Mouse (Mus musculus): Measurements from ENCODE around the gene Armh1. TPM values are rescaled to one million over a fixed set of nuclear protein-coding genes. Genes with fewer than 3 reads are reported as not detected.

Gene Armh1
- polyA plus RNA-seq (2016; fragmentation: Nextera tagmentation; extraction: Ambion mirVana) = 0.26 and 0.65 TPM in 2 replicates

DNA sequence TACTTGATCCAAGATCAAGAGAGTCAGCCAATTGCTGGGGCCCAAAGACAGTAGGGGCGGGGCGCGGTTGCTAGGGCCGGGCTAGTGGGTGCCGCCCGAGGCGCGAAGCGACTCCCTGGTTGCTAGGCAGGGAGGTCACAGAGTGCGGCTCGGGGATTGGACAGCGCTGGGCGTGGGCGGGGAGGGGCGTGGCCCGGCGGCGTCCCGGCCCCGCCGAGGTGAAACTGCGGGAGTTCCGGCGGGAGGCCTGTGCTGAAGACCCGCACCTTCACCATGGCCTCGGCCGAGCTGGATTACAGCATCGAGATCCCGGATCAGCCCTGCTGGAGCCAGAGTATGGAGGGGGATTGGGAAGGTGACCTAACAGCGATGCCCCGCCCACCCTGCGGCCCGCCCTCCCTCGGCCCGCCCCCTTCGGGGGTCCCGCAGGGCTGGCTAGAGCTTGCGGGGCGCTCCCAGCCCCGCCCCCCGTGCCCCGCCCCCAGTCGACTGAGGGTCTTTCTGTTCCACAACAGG is at the start of gene Armh1, which contains the start of gene Tmem53:
Gene Armh1, minus strand, starts transcription at position 325 of the 516 bp plus-strand sequence.
Gene Tmem53, plus strand, starts transcription at position 151 of the 516 bp plus-strand sequence.
- Histone ChIP-seq H3K27me3 (no peaks in the 10 kb centered on the region), H3K4me2 (peak within 1 kb of the TSS; percentile 65), H3K9me3 (no peaks in the 10 kb centered on the region), H3K36me3 (no peaks in the 10 kb centered on the region), H3K4me3 (replicated peaks) (peak within 1 kb of the TSS; percentile 63), H3K9ac (replicated peaks) (peak within 1 kb of the TSS; percentile 60), H3K4me1 (replicated peaks) (peaks cover 31% of the 10 kb centered on the region), H3K27ac (peak within 1 kb of the TSS; percentile 84)
- ATAC-seq (ENCODE audit: insufficient number of reproducible peaks, insufficient read depth, low FRiP score, low TSS enrichment, low read depth) = peak; percentile 98
- 0% methylated on average over 41 of the region's 43 CpGs for WGBS

DNA sequence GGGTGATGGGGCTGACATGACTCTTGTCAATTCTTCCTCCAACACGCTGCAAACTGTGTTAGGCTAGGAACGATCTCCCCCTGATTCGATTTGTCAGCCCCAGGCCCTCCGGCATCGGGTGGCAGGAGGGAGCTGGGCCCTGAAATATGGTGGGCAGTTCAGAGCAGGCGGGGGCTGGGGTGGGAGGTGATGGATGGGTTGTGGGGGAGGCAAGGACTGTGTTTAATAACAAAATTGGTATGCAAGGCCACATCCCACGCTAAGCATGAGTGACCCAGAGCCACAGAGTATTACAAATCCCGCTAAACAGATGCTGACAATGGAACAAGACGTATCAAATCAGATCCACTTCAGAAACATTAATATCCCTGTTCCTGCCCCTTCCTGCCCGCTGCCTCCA is 48.0 kb upstream of the Armh1 start:
- Histone ChIP-seq H3K4me3 (replicated peaks) (no peak overlapping the region), H3K9ac (replicated peaks) (no peak overlapping the region), H3K36me3 (peaks cover 5% of the 10 kb centered on the region; the same call in 1 of the 2 replicates), H3K4me2 (no peak overlapping the region), H3K9me3 (no peaks in the 10 kb centered on the region), H3K27me3 (peaks cover 68% of the 10 kb centered on the region), H3K27ac (no peak overlapping the region), H3K4me1 (replicated peaks) (peaks cover 29% of the 10 kb centered on the region)
- no peak for ATAC-seq (ENCODE audit: insufficient number of reproducible peaks, insufficient read depth, low FRiP score, low TSS enrichment, low read depth)
- 73% methylated on average over 10 of the region's 10 CpGs for WGBS

DNA sequence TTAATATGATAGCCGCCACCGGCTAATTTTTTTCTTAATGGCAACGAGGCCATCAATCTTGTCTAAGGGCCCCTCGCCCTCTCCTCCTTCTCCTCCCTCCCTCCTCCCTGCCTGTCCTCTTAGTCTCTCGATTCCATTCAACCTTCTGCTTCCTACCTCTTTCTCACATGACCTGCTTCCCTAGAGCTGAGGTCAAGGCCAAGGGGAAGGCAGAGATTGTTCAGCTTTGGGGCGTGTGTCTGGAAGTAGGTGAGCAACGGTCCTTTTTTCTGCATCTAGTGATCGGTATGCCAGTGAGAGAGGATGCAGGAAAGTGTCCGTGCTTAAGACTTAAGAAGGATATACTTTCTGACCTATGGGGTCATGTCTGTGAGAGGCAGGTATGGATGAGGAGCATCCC is 45.9 kb upstream of the Armh1 start:
- Histone ChIP-seq H3K4me1 (replicated peaks) (peaks cover 11% of the 10 kb centered on the region), H3K4me2 (no peak overlapping the region), H3K27me3 (peaks cover 47% of the 10 kb centered on the region), H3K4me3 (replicated peaks) (no peak overlapping the region), H3K9ac (replicated peaks) (no peak overlapping the region), H3K36me3 (peaks cover 5% of the 10 kb centered on the region; the same call in 1 of the 2 replicates), H3K9me3 (no peaks in the 10 kb centered on the region), H3K27ac (no peak overlapping the region)
- WGBS = 65% methylated on average over 9 of the region's 9 CpGs
- no peak for ATAC-seq (ENCODE audit: insufficient number of reproducible peaks, insufficient read depth, low FRiP score, low TSS enrichment, low read depth)

DNA sequence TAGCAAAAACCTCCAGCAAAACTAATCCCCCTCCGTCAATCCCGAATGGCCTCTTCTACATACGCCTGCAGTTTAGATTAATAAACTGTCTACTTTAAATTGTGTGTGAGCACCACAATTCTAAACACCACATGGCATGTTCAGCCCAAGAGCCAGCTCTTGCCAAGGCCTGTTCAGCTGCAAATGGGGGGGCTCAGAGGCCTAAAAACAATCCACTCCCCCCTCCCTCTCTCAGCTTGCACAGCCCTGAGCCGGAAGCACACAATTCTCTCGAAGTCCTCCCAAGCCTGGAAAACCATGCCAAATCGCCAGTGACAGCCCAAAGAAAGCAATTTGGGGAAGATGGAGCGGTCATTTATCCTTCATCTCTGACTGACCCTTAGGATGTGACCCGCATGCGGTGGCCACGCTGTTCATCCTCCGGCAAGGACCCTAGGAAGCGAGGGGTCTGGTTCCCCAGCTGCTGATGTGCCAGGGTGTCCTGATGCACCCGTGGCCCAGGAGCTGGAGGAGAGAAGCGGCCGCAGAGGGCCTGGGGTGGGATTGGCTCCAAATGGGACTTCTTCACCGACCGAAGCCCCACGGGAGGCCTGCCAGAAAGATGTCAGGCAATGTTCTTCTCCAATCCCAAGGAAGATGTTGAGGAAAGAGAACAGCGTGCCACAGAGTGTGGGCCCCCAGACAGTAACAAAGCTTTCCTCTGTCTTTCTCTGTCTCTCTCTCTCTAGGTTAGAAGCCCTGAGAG is 45.1 kb upstream of the Armh1 start:
- Histone ChIP-seq H3K4me2 (no peak overlapping the region), H3K27ac (no peak overlapping the region), H3K36me3 (peaks cover 5% of the 10 kb centered on the region; the same call in 1 of the 2 replicates), H3K9me3 (no peaks in the 10 kb centered on the region), H3K9ac (replicated peaks) (no peak overlapping the region), H3K4me3 (replicated peaks) (no peak overlapping the region), H3K27me3 (peaks cover 39% of the 10 kb centered on the region), H3K4me1 (replicated peaks) (peaks cover 4% of the 10 kb centered on the region; the same call in 1 of the 2 replicates)
- 73% methylated on average over 19 of the region's 19 CpGs for WGBS
- no peak for ATAC-seq (ENCODE audit: insufficient number of reproducible peaks, insufficient read depth, low FRiP score, low TSS enrichment, low read depth)

DNA sequence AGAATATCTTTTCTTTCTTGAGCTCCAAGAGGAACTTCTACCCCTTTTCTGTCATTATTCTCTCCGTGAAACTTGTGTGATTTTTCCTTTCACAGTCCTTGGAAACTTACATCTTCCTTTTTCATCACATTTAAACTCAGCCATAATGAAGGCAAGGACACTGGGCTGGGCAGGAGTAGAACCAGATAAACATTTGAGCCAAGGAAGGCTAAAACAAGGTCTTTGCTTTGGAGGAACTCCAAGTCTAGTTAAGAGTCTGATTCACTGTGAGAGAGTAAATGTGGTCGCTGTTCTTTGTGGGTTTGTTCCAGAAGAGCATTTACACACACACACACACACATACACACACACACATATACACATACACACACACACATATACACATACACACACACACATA is 39.8 kb upstream of the Armh1 start:
- H3K9ac ChIP-seq (replicated peaks) = no peak overlapping the region
- no peak overlapping the region for H3K4me3 ChIP-seq (replicated peaks)
- peaks cover 18% of the 10 kb centered on the region; the same call in 1 of the 2 replicates for H3K4me1 ChIP-seq (replicated peaks)
- H3K9me3 ChIP-seq = no peaks in the 10 kb centered on the region
- no peak for ATAC-seq (ENCODE audit: insufficient number of reproducible peaks, insufficient read depth, low FRiP score, low TSS enrichment, low read depth)
- H3K36me3 ChIP-seq = peaks cover 21% of the 10 kb centered on the region
- 87% methylated on average over 2 of the region's 2 CpGs for WGBS
- no peak overlapping the region for H3K4me2 ChIP-seq
- peaks cover 4% of the 10 kb centered on the region; the same call in 1 of the 2 replicates for H3K27me3 ChIP-seq
- H3K27ac ChIP-seq = no peak overlapping the region

DNA sequence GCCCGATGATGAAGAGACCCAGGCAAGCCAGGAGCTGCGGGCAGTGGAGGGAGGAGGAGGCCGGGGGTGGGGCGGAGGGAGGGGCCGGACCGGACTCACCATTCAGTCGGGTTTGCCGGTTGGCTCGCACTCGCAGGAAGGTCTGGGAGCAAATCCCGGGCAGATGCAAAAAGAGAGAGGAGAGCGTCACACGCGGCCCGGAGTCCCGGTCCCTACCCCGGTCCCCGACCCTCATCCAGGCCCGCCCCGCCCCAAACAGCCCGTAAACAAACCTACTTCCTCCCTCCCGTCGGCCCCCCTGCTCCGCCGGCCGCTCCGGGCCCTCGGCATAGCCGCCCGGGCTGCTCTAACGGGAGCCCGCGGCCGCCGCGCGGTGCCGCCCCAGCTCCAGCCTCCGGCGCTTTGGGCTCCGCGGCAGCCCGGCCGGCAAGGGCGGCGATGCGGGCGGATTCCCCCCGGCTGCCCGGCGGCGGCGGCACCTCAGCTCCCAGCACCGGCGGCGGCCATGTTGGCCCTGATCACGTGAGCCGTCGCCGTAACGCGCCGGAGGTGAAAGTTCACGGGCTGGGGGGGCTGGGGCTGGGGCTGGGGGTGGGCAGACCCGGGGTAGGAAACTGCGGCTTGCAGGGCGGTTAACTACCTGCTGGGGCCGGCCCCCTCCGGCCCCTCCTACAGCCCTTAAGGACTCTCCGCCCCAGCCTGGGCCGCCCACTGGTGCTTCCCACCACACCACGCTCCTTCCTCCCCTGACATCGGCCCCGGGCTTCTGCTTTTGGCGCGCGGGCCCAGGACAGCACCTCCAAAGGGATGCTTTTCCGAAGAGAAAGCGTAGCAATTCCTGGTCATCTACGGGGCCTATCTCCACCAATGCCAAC is 37.2 kb upstream of the Armh1 start:
- Histone ChIP-seq H3K4me1 (replicated peaks) (peaks cover 31% of the 10 kb centered on the region), H3K9me3 (no peaks in the 10 kb centered on the region), H3K27ac (peak overlapping the region; percentile 98), H3K36me3 (peaks cover 42% of the 10 kb centered on the region), H3K9ac (replicated peaks) (peak overlapping the region; percentile 77), H3K4me2 (peak overlapping the region; percentile 77), H3K4me3 (replicated peaks) (peak overlapping the region; percentile 78), H3K27me3 (no peaks in the 10 kb centered on the region; the same call in 1 of the 2 replicates)
- peak; percentile 91 for ATAC-seq (ENCODE audit: insufficient number of reproducible peaks, insufficient read depth, low FRiP score, low TSS enrichment, low read depth)
- WGBS = under 1% methylated on average over 72 of the region's 80 CpGs

DNA sequence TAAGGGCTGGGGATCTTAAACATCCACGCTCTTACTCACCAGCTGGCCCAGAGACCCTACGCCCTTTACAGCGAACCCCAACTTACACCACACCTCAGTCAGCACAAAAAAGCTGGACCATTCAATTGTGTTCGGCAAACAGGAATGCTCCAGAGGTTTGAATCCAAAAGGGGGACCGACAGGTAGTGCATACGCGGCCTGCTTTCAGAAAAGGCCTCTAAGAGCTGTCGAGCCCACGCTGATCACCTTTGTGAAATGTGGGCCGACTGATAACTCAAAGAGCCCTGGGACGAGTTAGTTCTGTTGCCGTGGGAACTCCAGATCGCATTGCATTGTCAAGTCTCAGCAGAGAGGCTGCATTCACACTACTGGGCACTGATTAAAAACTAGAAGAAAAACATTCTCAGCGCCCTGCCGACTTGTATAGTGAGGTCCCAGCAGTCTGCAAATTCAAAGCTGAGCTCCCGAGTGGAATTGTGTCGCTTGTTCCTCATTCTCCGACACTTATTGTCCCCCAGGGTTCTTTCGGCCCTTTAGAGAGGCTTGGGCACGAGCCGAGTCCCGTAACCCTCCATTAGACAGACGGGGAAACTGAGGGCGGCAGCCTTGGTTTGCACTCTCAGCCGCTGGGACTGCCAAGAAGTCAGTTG is 36.5 kb upstream of the Armh1 start:
- no peaks in the 10 kb centered on the region for H3K9me3 ChIP-seq
- H3K27me3 ChIP-seq = no peaks in the 10 kb centered on the region; the same call in 1 of the 2 replicates
- WGBS = 28% methylated on average over 25 of the region's 25 CpGs
- H3K9ac ChIP-seq (replicated peaks) = peak overlapping the region; percentile 77
- H3K36me3 ChIP-seq = peaks cover 49% of the 10 kb centered on the region
- H3K4me1 ChIP-seq (replicated peaks) = peaks cover 38% of the 10 kb centered on the region
- ATAC-seq (ENCODE audit: insufficient number of reproducible peaks, insufficient read depth, low FRiP score, low TSS enrichment, low read depth) = no peak
- H3K27ac ChIP-seq = peak overlapping the region; percentile 98
- peak overlapping the region; percentile 78 for H3K4me3 ChIP-seq (replicated peaks)
- peak overlapping the region; percentile 77 for H3K4me2 ChIP-seq

DNA sequence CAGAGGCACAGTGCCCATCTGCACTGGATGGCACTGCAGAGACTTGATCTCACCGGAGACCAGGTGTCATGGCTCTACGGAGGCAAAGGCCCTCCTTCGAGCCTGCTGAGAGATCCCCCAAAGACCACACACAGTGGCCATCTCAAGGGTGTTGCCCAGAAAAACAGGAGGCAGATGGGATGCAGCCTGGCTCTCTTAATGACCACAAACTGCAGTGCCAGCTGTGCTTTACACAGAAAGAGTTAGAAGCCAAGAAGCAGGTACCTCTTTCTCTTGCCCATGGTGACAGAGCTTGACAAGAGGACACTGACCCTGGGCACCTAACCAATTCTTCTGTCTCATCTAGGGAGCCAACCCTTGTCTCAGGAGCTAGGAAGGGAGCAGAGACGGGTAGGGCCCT is 32.4 kb upstream of the Armh1 start:
- WGBS = 37% methylated on average over 4 of the region's 4 CpGs
- peaks cover 62% of the 10 kb centered on the region for H3K4me1 ChIP-seq (replicated peaks)
- no peak for ATAC-seq (ENCODE audit: insufficient number of reproducible peaks, insufficient read depth, low FRiP score, low TSS enrichment, low read depth)
- H3K27ac ChIP-seq = 0 out of 2 replicates have a peak overlapping the region, but pooled peaks have one; percentile 35
- no peak overlapping the region for H3K4me2 ChIP-seq
- H3K9ac ChIP-seq (replicated peaks) = peak overlapping the region; percentile 37; the same call in 1 of the 2 replicates
- no peaks in the 10 kb centered on the region for H3K9me3 ChIP-seq
- H3K27me3 ChIP-seq = no peaks in the 10 kb centered on the region; the same call in 1 of the 2 replicates
- H3K4me3 ChIP-seq (replicated peaks) = no peak overlapping the region
- H3K36me3 ChIP-seq = peaks cover 90% of the 10 kb centered on the region

DNA sequence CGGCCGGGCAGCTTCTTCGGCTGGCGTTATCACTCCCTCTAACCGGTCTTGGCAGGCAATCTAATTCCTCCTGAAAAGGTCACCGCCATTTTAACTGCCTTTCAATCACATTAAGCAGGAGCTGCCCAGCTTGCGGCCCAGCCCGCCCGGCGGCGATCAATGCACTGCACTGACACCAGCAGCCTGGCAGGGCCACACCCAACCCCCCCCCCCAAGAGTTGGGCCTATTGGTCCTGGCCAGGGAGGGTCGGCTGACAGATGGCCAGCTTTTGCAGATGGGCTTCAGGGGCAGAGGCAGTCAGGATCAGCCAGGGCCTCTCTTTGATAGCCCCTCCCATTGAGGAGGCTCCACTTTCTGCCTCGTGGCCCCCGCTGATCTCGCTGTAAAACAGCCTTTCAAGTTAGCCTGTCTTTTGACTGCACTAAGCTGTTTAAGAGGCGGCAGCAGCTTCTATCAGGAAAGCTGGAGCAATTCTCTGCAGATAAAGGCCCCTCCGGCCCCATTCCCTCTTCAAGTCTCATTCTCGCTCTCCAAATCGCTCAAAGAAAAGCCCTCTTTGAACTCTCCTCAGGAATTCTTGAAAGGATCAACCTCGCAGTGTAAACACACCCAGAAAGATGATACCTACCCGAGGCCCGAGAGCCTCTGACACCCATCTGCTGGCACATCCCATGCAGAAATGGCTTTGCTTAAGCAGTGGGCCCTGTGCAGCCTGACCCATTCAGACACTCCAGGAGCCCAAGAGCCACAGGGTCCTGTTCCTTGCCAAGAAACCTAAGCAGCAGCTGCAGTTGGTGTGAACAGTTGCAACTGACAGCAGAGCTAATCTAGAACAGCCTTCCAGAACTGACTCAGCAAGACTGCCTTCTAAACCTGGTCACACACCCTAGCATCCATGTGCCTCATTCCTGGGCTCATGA is 31.6 kb upstream of the Armh1 start:
- H3K36me3 ChIP-seq = peaks cover 98% of the 10 kb centered on the region
- no peak overlapping the region for H3K4me3 ChIP-seq (replicated peaks)
- 0 out of 2 replicates have a peak overlapping the region, but pooled peaks have one; percentile 35 for H3K27ac ChIP-seq
- H3K4me2 ChIP-seq = no peak overlapping the region
- no peaks in the 10 kb centered on the region for H3K9me3 ChIP-seq
- ATAC-seq (ENCODE audit: insufficient number of reproducible peaks, insufficient read depth, low FRiP score, low TSS enrichment, low read depth) = no peak
- no peaks in the 10 kb centered on the region; the same call in 1 of the 2 replicates for H3K27me3 ChIP-seq
- H3K4me1 ChIP-seq (replicated peaks) = peaks cover 62% of the 10 kb centered on the region
- whole genome bisulfite sequencing = 18% methylated on average over 22 of the region's 22 CpGs
- H3K9ac ChIP-seq (replicated peaks) = peak overlapping the region; percentile 37; the same call in 1 of the 2 replicates

All from limb, embryonic 12.5 days (tissue).